Mouse (Mus musculus): ENCODE results near the gene Nabp1. TPM values are rescaled to one million over a fixed set of nuclear protein-coding genes. Genes with fewer than 3 reads are reported as not detected.

Gene Nabp1
- polyA plus RNA-seq (2012; ENCODE audit: insufficient read depth, insufficient read length, low replicate concordance, missing spikeins): 176 TPM in 1 of 2 replicates, not detected in the other

DNA sequence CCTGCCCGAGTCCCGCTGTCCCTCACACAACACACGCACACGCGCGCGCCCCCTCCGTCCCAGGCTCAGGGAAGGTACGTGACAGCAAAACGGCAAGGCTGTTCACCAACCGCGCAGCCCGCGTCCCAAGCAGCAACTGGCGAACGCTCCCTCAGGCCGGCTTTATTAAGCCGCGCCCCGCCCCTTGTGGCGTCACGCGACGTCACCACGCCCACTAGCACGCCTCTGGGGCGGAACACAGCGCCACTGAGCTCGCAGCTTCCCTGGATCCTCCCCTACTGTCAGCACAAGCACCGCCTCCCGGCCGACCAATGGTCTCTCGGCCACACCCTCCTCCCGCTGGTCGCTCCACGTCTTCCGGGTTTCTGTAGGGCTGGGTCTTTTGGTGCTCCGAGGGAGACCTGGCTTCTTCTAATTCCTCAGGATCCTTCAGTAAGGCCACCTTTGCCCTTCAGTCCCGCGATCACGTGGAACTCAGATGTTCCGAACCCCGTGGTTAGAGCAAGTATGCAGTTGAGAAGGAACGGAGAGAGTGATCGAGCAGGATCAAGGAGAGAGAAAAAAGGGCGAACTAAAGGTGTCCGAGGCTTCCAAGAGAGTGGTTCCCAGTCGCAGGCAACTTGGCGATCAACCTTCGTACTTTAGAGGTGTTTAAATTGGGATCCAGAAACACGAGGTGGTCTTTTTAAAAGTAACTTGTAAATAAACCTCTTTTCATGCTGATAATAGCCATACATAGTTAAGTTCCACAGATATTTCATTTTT lies at the start of gene Nabp1:
Gene Nabp1 (minus strand): TSS at position 164 of the 765 bp plus-strand sequence.
- Histone ChIP-seq H3K4me3 (ENCODE audit: insufficient read depth, low read depth, low read length) (peak within 1 kb of the TSS; percentile 57), H3K4me1 (ENCODE audit: control insufficient read depth, insufficient read depth, low read length) (peaks cover 5% of the 10 kb centered on the region; the same call in 1 of the 2 replicates), H3K27ac (ENCODE audit: insufficient read depth, low read depth, low read length) (peak within 1 kb of the TSS; percentile 62)
- under 1% methylated on average over 51 of the region's 51 CpGs for WGBS
- peak; percentile 100 for TF ChIP-seq POLR2A (IDR thresholded peaks at IDR 0.05; ENCODE audit: insufficient read depth, low read depth, low read length)
- no peak for TF ChIP-seq CTCF (IDR thresholded peaks at IDR 0.05; ENCODE audit: insufficient read depth, low read depth, low read length)

DNA sequence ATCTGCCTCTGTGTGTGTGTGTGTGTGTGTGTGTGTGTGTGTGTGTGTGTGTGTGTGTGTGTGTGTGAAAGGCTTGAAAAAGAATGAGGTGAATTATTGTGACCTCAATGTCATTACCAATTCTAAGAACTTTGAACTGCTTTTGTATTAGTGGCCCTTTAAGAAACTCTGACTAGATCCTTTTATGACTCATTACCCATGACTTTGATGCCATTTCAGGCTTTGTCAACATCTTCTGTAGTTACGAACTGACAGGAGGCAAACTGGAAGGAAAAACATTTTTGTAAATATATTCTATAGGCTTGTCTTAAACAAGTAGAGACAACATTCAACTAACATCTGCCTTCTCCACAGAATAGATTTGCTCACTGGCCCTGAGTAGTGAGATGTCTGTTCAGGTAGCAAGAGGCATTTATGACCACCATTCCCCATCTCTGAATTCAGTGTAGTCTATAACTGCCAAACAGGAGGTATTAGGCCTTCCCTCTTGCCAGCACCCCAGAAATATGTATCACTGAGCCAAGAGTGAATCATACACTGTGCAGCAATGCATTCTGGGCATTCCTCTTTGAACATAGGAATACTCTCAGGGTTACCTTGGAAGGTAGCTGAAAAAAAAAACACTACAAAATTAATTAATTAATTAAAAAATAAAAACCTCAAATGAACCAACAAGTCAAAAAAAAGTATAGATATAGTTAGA lies 47.5 kb upstream of the Nabp1 start:
- 74% methylated on average over 1 of the region's 1 CpGs for WGBS
- H3K4me1 ChIP-seq (ENCODE audit: control insufficient read depth, insufficient read depth, low read length): no peaks in the 10 kb centered on the region
- TF ChIP-seq CTCF (IDR thresholded peaks at IDR 0.05; ENCODE audit: insufficient read depth, low read depth, low read length) (no peak), POLR2A (IDR thresholded peaks at IDR 0.05; ENCODE audit: insufficient read depth, low read depth, low read length) (no peak)

DNA sequence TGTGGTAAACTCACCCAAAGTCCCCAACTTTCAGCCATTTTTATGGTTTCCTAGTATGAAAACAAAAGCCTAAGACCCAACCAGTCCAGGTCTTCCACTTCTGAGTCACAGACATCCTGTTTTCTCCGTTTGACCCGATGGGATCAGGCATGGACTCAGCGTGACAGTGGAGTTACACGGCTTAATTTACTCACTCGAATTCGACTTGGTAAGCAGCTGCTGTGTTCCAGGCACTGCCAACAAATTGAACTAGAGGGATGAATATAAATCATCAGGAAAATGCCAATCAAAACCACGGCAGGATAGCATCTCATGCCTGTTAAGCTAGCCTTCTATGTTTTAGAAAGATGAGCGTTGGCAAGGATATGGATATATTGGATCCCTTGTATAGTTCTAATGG lies 43.4 kb upstream of the Nabp1 start:
- no peaks in the 10 kb centered on the region for H3K4me1 ChIP-seq (ENCODE audit: control insufficient read depth, insufficient read depth, low read length)
- no peak overlapping the region for H3K4me3 ChIP-seq (ENCODE audit: insufficient read depth, low read depth, low read length)
- TF ChIP-seq POLR2A (IDR thresholded peaks at IDR 0.05; ENCODE audit: insufficient read depth, low read depth, low read length): no peak
- TF ChIP-seq CTCF (IDR thresholded peaks at IDR 0.05; ENCODE audit: insufficient read depth, low read depth, low read length): no peak
- H3K27ac ChIP-seq (ENCODE audit: insufficient read depth, low read depth, low read length): no peak overlapping the region
- 77% methylated on average over 8 of the region's 8 CpGs for WGBS

More for the DNA sequence above, 47.5 kb upstream of the Nabp1 start:
- no peak overlapping the region for H3K4me3 ChIP-seq (ENCODE audit: insufficient read depth, low read depth, low read length)
- no peak overlapping the region for H3K27ac ChIP-seq (ENCODE audit: insufficient read depth, low read depth, low read length)

DNA sequence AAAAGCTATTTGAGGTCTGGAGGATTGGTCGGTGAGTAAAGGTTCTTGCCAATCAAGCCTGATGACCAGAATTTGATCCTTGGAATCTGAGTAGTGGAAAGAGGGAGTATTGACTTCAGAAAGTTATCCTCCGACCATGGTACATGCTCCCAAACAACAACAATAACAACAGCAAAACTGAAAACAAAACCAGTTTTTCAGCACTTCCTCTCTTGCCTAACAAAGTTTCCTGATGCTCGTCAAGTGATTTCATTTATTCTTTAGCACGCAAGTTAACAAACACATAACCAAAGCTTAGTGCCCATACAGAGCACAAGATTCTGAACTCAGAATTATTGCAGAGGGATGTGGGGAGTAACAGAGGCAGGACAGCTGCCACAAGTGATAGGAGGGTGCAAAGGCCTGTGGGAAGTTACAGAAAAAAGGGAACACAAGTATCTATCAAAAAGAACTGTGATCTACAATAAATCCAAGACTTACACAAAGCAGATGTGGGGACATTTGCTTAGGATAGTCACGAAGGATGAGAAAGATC lies 42.1 kb upstream of the Nabp1 start:
- WGBS: 76% methylated on average over 5 of the region's 5 CpGs
- Histone ChIP-seq H3K4me3 (ENCODE audit: insufficient read depth, low read depth, low read length) (no peak overlapping the region), H3K4me1 (ENCODE audit: control insufficient read depth, insufficient read depth, low read length) (no peaks in the 10 kb centered on the region), H3K27ac (ENCODE audit: insufficient read depth, low read depth, low read length) (no peak overlapping the region)
- no peak for TF ChIP-seq CTCF (IDR thresholded peaks at IDR 0.05; ENCODE audit: insufficient read depth, low read depth, low read length)
- no peak for TF ChIP-seq POLR2A (IDR thresholded peaks at IDR 0.05; ENCODE audit: insufficient read depth, low read depth, low read length)

DNA sequence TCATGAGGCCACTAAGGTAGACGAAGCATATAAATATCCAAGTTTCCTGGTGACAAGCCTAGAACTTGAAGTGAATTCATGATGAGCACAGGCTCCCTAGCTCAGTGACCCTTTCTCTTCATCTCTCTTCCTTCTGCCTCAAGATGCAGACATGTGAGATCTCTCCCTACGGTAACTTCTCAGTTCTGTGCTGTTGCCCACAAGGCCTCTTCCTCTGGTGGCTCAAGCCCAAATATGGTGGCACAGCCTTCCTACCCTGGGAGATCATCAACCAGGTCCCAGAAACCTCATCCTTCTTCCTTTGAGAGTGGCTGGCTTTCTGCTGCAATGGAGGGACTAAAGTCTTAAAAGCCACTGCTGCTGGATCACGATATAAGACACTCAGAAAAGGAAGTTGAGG lies 40.9 kb upstream of the Nabp1 start:
- Histone ChIP-seq H3K4me3 (ENCODE audit: insufficient read depth, low read depth, low read length) (no peak overlapping the region), H3K4me1 (ENCODE audit: control insufficient read depth, insufficient read depth, low read length) (no peaks in the 10 kb centered on the region), H3K27ac (ENCODE audit: insufficient read depth, low read depth, low read length) (no peak overlapping the region)
- 94% methylated on average over 3 of the region's 3 CpGs for WGBS
- no peak for TF ChIP-seq POLR2A (IDR thresholded peaks at IDR 0.05; ENCODE audit: insufficient read depth, low read depth, low read length)
- no peak for TF ChIP-seq CTCF (IDR thresholded peaks at IDR 0.05; ENCODE audit: insufficient read depth, low read depth, low read length)

DNA sequence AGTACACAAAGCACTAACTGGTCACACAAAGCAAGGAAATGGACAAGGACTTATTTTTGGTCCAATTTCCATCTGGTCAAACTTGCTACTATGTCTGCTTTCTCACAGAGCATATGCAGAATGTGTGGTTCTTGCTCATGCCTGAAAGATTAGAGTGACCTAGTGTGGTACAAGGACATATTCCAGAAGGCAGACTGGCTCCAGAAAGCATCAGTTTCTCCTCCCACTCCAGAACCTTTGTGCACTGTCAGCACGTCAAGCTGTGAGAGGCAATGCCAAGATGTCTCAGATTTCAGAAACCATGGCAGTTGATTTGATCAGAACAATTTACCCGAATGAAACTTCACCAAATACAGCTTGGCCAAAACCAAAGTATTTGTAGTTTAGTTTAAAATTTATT lies 37.4 kb upstream of the Nabp1 start:
- H3K4me1 ChIP-seq (ENCODE audit: control insufficient read depth, insufficient read depth, low read length): no peaks in the 10 kb centered on the region
- TF ChIP-seq POLR2A (IDR thresholded peaks at IDR 0.05; ENCODE audit: insufficient read depth, low read depth, low read length) (no peak), CTCF (IDR thresholded peaks at IDR 0.05; ENCODE audit: insufficient read depth, low read depth, low read length) (no peak)
- 75% methylated on average over 2 of the region's 2 CpGs for WGBS
- H3K27ac ChIP-seq (ENCODE audit: insufficient read depth, low read depth, low read length): no peak overlapping the region
- no peak overlapping the region for H3K4me3 ChIP-seq (ENCODE audit: insufficient read depth, low read depth, low read length)

DNA sequence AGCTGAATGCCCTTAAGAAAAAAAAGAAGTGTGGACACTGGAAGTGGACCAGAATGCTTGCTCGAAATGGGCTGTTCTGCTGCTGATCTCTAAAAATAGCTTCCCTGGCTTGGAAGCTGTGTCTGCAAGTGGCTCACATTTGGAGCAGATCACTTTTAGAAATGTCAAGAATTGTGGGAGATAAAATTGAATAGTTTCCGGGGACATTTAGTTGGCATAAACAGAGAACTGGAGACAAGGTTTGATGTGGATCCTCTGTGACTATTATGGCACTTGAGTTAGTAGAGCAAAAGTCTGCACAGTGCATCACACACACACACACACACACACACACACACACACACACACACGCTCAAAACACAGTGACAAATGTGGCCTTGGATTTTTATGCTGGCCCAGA lies 36.8 kb upstream of the Nabp1 start:
- WGBS: 73% methylated on average over 3 of the region's 3 CpGs
- Histone ChIP-seq H3K4me1 (ENCODE audit: control insufficient read depth, insufficient read depth, low read length) (no peaks in the 10 kb centered on the region), H3K27ac (ENCODE audit: insufficient read depth, low read depth, low read length) (no peak overlapping the region), H3K4me3 (ENCODE audit: insufficient read depth, low read depth, low read length) (no peak overlapping the region)
- TF ChIP-seq POLR2A (IDR thresholded peaks at IDR 0.05; ENCODE audit: insufficient read depth, low read depth, low read length) (no peak), CTCF (IDR thresholded peaks at IDR 0.05; ENCODE audit: insufficient read depth, low read depth, low read length) (no peak)

DNA sequence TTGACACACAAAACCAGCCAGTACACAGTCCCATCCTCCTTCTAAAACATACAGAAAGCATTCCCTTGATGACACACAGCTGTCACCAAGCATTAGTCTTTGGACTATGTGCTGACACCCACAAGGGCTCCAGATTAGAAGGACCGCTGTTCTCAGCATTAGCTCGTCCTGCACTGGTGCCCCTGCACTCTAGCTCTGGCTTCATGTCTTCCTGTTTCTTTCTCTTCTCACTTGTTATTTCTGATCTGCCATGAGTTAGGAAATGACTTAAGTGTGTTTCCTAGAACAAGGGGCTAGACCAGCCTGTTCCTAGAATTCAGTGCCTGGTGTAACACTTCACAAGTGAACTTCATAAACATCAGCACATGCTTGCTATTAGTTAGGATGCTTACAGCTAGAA lies 36.2 kb upstream of the Nabp1 start:
- TF ChIP-seq CTCF (IDR thresholded peaks at IDR 0.05; ENCODE audit: insufficient read depth, low read depth, low read length) (no peak), POLR2A (IDR thresholded peaks at IDR 0.05; ENCODE audit: insufficient read depth, low read depth, low read length) (no peak)
- Histone ChIP-seq H3K27ac (ENCODE audit: insufficient read depth, low read depth, low read length) (no peak overlapping the region), H3K4me1 (ENCODE audit: control insufficient read depth, insufficient read depth, low read length) (no peaks in the 10 kb centered on the region), H3K4me3 (ENCODE audit: insufficient read depth, low read depth, low read length) (no peak overlapping the region)
- 93% methylated on average over 2 of the region's 2 CpGs for WGBS

Data from olfactory bulb, adult 2 months (tissue).